ENCODE assay signal across 8 mouse cellular contexts in the genomic region with DNA sequence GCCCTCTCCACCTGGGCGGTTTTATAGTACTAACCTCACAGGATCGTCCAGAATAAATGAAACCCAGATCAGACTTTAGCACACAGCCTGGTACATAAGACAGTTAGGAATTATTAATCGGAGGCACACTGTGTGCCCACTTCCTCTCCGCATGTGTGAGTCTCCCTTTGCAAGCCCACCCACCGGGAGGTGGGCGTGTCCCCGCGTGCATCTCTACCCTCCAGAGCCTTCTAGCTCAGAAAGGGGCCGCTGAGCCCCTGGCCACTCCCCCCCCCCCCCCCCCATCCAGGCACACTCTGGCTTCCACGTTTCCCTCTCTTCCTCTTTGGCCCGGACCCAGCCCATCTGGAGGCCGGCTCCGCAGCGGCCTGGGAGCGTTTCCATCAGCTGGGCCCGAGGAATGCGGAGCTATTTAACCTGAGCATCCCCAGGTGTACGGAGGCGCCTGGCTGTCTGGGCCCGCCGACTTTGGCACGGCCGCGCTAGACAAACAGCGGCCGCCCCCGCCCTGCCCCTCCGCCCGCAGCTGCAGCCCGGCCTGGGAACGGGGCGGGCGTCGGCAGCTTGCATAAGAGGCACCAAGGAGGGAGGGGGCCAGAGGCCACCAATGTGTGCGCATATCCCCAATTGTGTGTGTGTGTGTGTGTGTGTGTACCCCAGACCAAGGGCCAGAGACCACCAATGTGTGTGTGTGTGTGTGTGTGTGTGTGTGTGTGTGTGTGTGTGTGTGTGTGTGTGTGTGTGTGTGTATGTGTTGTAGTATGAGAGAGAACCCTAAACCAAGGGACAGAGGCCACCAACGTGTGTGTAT. TPM values are rescaled to one million over a fixed set of nuclear protein-coding genes. Genes with fewer than 3 reads are reported as not detected.
DNase-seq lines count a peak whose midpoint lies in the region; ATAC-seq and TF ChIP-seq lines count a peak whose summit lies in the region.

No protein-coding gene starts in this region.

- H3K4me1 ChIP-seq in erythroblast, embryonic 14.5 days (ENCODE audit: control insufficient read depth) = peaks cover 82% of the 10 kb centered on the region
- H3K4me1 ChIP-seq in bone marrow macrophage, adult 2 months (ENCODE audit: control insufficient read depth, insufficient read depth, low read length) = peaks cover 27% of the 10 kb centered on the region
- peaks cover 72% of the 10 kb centered on the region for H3K4me1 ChIP-seq in hindbrain, embryonic 13.5 days (replicated peaks)
- peaks cover 69% of the 10 kb centered on the region for H3K4me1 ChIP-seq in limb, embryonic 15.5 days
- peaks cover 40% of the 10 kb centered on the region for H3K4me1 ChIP-seq in midbrain, embryonic 14.5 days (ENCODE audit: control insufficient read depth, insufficient read depth, low read length)

- H3K4me2 ChIP-seq in hindbrain, embryonic 13.5 days = peak overlapping the region; percentile 91
- peak overlapping the region; percentile 82 for H3K4me2 ChIP-seq in limb, embryonic 15.5 days
- peak overlapping the region; percentile 90 for H3K4me2 ChIP-seq in midbrain, embryonic 14.5 days (ENCODE audit: low read length)

- TF ChIP-seq POLR2A in bone marrow macrophage, adult 2 months (IDR thresholded peaks at IDR 0.05; ENCODE audit: borderline replicate concordance, low read depth, low read length) = no peak

- WGBS in hindbrain, embryonic 13.5 days = under 1% methylated on average over 35 of the region's 36 CpGs
- WGBS in limb, embryonic 15.5 days = under 1% methylated on average over 34 of the region's 36 CpGs
- under 1% methylated on average over 36 of the region's 36 CpGs for WGBS in midbrain, embryonic 14.5 days

- TF ChIP-seq CTCF in bone marrow macrophage, adult 2 months (IDR thresholded peaks at IDR 0.05; ENCODE audit: low read depth, low read length) = no peak

- no peak for ATAC-seq in erythroblast, adult 5-6 weeks (replicated peaks; ENCODE audit: low FRiP score, poor library complexity, severe bottlenecking)
- peak; percentile 23; the same call in 1 of the 2 replicates for ATAC-seq in hindbrain, embryonic 13.5 days (ENCODE audit: low FRiP score)
- peak; percentile 78 for ATAC-seq in limb, embryonic 15.5 days (ENCODE audit: insufficient number of reproducible peaks, low FRiP score, low TSS enrichment, low read depth)
- peak; percentile 13; the same call in 1 of the 2 replicates for ATAC-seq in midbrain, embryonic 14.5 days (ENCODE audit: low FRiP score, low TSS enrichment)

- no peaks in the 10 kb centered on the region for H3K36me3 ChIP-seq in erythroblast, embryonic 14.5 days (ENCODE audit: control insufficient read depth)
- no peaks in the 10 kb centered on the region for H3K36me3 ChIP-seq in hindbrain, embryonic 13.5 days
- no peaks in the 10 kb centered on the region for H3K36me3 ChIP-seq in limb, embryonic 15.5 days
- H3K36me3 ChIP-seq in midbrain, embryonic 14.5 days (ENCODE audit: control insufficient read depth, insufficient read depth, low read length) = no peaks in the 10 kb centered on the region

- no peaks in the 10 kb centered on the region for H3K9me3 ChIP-seq in erythroblast, embryonic 14.5 days (ENCODE audit: control insufficient read depth, low read length)
- H3K9me3 ChIP-seq in hindbrain, embryonic 13.5 days = no peaks in the 10 kb centered on the region
- H3K9me3 ChIP-seq in limb, embryonic 15.5 days = no peaks in the 10 kb centered on the region
- H3K9me3 ChIP-seq in midbrain, embryonic 14.5 days (ENCODE audit: control insufficient read depth, low read length) = no peaks in the 10 kb centered on the region

- H3K9ac ChIP-seq in hindbrain, embryonic 13.5 days = peak overlapping the region; percentile 74
- H3K9ac ChIP-seq in limb, embryonic 15.5 days = 0 out of 2 replicates have a peak overlapping the region, but pooled peaks have one; percentile 10
- H3K9ac ChIP-seq in midbrain, embryonic 14.5 days (replicated peaks; ENCODE audit: low read length) = peak overlapping the region; percentile 64

- peak overlapping the region; percentile 58 for H3K4me3 ChIP-seq in erythroblast, embryonic 14.5 days (replicated peaks)
- H3K4me3 ChIP-seq in bone marrow macrophage, adult 2 months (ENCODE audit: insufficient read depth, low read length) = peak overlapping the region; percentile 64
- peak overlapping the region; percentile 44 for H3K4me3 ChIP-seq in hindbrain, embryonic 13.5 days
- H3K4me3 ChIP-seq in limb, embryonic 15.5 days = peak overlapping the region; percentile 79
- H3K4me3 ChIP-seq in midbrain, embryonic 14.5 days (replicated peaks; ENCODE audit: low read depth, low read length) = peak overlapping the region; percentile 38

- H3K27me3 ChIP-seq in erythroblast, embryonic 14.5 days (ENCODE audit: control insufficient read depth) = peaks cover 49% of the 10 kb centered on the region
- H3K27me3 ChIP-seq in hindbrain, embryonic 13.5 days = no peaks in the 10 kb centered on the region
- H3K27me3 ChIP-seq in limb, embryonic 15.5 days = no peaks in the 10 kb centered on the region
- H3K27me3 ChIP-seq in midbrain, embryonic 14.5 days (ENCODE audit: control insufficient read depth, insufficient read depth, low read length) = no peaks in the 10 kb centered on the region

- no peak overlapping the region; the same call in 1 of the 2 replicates for H3K27ac ChIP-seq in bone marrow macrophage, adult 2 months (ENCODE audit: insufficient read depth, low read depth, low read length)
- H3K27ac ChIP-seq in hindbrain, embryonic 13.5 days = peak overlapping the region; percentile 85
- H3K27ac ChIP-seq in limb, embryonic 15.5 days = peak overlapping the region; percentile 94
- H3K27ac ChIP-seq in midbrain, embryonic 14.5 days (replicated peaks; ENCODE audit: low read depth, low read length) = peak overlapping the region; percentile 55; the same call in 1 of the 2 replicates

- peak; percentile 95 for DNase-seq in forelimb bud, embryonic 11.5 days (ENCODE audit: low read depth, low spot score)
- DNase-seq in midbrain, embryonic 14.5 days = peak; percentile 70
- peak; percentile 18 to 51 for DNase-seq in thymus, postnatal 10 days (ENCODE audit: low spot score in 2 of 2)

RNA-seq across cellular contexts. Expression of a gene that starts 3.2 kb away (rescaled TPM):
- 0.75 and 1.2 TPM in 2 replicates for polyA plus RNA-seq in erythroblast, embryonic 14.5 days (2012)
- total RNA-seq in erythroblast, adult 5-6 weeks (2015; ENCODE audit: low replicate concordance) = 3.6 TPM in 1 of 2 replicates, not detected in the other
- 3.7 and 4.5 TPM in 2 replicates for total RNA-seq in erythroblast, adult 5-6 weeks (2017; ENCODE audit: low replicate concordance)
- polyA plus RNA-seq in bone marrow macrophage, adult 2 months (2012; ENCODE audit: insufficient read depth, insufficient read length, missing spikeins) = not detected in 2 replicates
- 68.7 and 87.0 TPM in 2 replicates for polyA plus RNA-seq in hindbrain, embryonic 13.5 days (2015; fragmentation: Nextera tagmentation; extraction: Ambion mirVana)
- 167 and 168 TPM in 2 replicates for polyA plus RNA-seq in limb, embryonic 15.5 days (2015; fragmentation: Nextera tagmentation; extraction: Ambion mirVana)
- polyA plus RNA-seq in midbrain, embryonic 14.5 days (2014; fragmentation: Nextera tagmentation; extraction: Ambion mirVana) = 33.5 and 38.8 TPM in 2 replicates

RNA-seq across cellular contexts. Expression of a gene that starts 14.7 kb away (rescaled TPM):
- not detected in 2 replicates for polyA plus RNA-seq in erythroblast, embryonic 14.5 days (2012)
- not detected in 2 replicates for total RNA-seq in erythroblast, adult 5-6 weeks (2015; ENCODE audit: low replicate concordance)
- total RNA-seq in erythroblast, adult 5-6 weeks (2017; ENCODE audit: low replicate concordance) = not detected in 2 replicates
- polyA plus RNA-seq in bone marrow macrophage, adult 2 months (2012; ENCODE audit: insufficient read depth, insufficient read length, missing spikeins) = not detected in 2 replicates
- polyA plus RNA-seq in hindbrain, embryonic 13.5 days (2015; fragmentation: Nextera tagmentation; extraction: Ambion mirVana) = 4.6 and 5.4 TPM in 2 replicates
- polyA plus RNA-seq in limb, embryonic 15.5 days (2015; fragmentation: Nextera tagmentation; extraction: Ambion mirVana) = 33.9 and 36.2 TPM in 2 replicates
- 5.4 and 5.6 TPM in 2 replicates for polyA plus RNA-seq in midbrain, embryonic 14.5 days (2014; fragmentation: Nextera tagmentation; extraction: Ambion mirVana)

RNA-seq across cellular contexts. Expression of a gene that starts 52.4 kb away (rescaled TPM):
- 0.19 and 0.30 TPM in 2 replicates for polyA plus RNA-seq in erythroblast, embryonic 14.5 days (2012)
- 2.3 TPM in 1 of 2 replicates, not detected in the other for total RNA-seq in erythroblast, adult 5-6 weeks (2015; ENCODE audit: low replicate concordance)
- total RNA-seq in erythroblast, adult 5-6 weeks (2017; ENCODE audit: low replicate concordance) = 1.4 and 3.2 TPM in 2 replicates
- polyA plus RNA-seq in bone marrow macrophage, adult 2 months (2012; ENCODE audit: insufficient read depth, insufficient read length, missing spikeins) = 0.82 and 2.4 TPM in 2 replicates
- 39.4 and 47.2 TPM in 2 replicates for polyA plus RNA-seq in hindbrain, embryonic 13.5 days (2015; fragmentation: Nextera tagmentation; extraction: Ambion mirVana)
- polyA plus RNA-seq in limb, embryonic 15.5 days (2015; fragmentation: Nextera tagmentation; extraction: Ambion mirVana) = 22.0 and 24.2 TPM in 2 replicates
- 39.9 and 41.4 TPM in 2 replicates for polyA plus RNA-seq in midbrain, embryonic 14.5 days (2014; fragmentation: Nextera tagmentation; extraction: Ambion mirVana)

Comparison
In these comparisons a context has a peak if more than half of its experiments do, and no peak if none do; other contexts are left out.
1. DNase-seq: peak in every context shown above with its lines; median percentile 95 in forelimb bud, embryonic 11.5 days; 70 in midbrain, embryonic 14.5 days; 34 in thymus, postnatal 10 days.
2. H3K9ac ChIP-seq: peak in every context shown above with its lines; median percentile 74 in hindbrain, embryonic 13.5 days; 64 in midbrain, embryonic 14.5 days; 10 in limb, embryonic 15.5 days.
3. RNA of a gene that starts 3.2 kb away (polyA plus RNA-seq): 167 to 168 TPM in limb, embryonic 15.5 days, 68.7 to 87.0 TPM in hindbrain, embryonic 13.5 days and 33.5 to 38.8 TPM in midbrain, embryonic 14.5 days; 0.75 to 1.2 TPM in erythroblast, embryonic 14.5 days and not detected in bone marrow macrophage, adult 2 months; every median in the first group is over 10 times any median in the second.
4. Peak in every context shown above with its lines, with median percentiles within 50 percentile points of each other: H3K4me3 ChIP-seq and H3K4me2 ChIP-seq.